Mouse (Mus musculus) kidney, postnatal 4 days (tissue): ENCODE data around the gene Gsdma2.
"Not testable (repeated sequence)": the region's sequence is repeated elsewhere in the genome, so short reads cannot be mapped to it uniquely, and the experiment has no call there.

Source experiments
- DNase-seq, 2 experiments: peaks; one replicate each; pipeline ENCODE4 v3.0.0; 2021; ENCODE audit warnings: mixed read lengths in 2 of 2

Gsdma2 gene

DNA sequence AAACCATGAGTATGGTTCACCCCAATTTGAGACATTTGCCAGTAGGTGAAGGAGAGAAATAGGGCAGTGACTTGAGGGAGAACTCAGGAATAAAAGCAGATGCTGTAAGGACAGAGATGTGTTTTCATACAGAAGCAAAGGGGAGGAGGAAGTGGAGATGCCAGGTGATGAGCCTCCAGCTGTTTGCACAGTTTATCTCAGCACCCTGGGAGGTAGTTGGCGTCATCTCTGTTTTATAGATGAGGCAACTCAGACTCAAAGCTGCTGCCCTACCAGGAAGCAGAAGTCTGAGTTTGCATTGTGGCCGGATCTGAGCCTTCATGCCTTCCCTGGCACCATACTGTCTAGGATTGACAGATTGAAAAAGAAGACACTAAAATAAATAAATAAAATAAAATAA, 22.4 kb downstream of the Gsdma2 start:
- DNase-seq: no peak

DNA sequence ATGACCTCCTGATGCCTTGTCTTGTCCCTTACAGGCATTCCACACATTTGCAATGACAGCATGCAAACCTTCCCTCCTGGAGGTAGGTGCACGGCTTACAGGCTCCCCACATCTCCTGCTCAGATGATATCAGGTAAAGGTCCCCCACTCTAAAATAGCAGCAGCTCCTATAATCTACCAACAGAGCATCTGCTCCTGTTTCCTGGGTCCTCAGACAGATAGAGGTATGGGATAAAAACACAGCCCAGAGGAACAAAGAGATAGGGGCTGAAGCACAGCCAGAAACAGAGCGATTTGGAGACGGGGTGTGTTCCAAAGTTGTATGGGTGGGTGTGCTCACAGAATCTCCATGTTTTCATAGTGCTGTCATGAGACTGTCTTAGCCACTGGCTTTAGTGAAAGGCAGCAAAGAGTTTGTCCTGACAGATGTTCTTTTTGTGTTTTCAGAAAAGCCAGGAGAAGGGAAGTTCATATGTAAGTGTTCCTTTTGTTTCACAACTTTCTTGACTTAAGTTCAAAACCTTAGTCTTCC, 24.8 kb downstream of the Gsdma2 start:
- no peak for DNase-seq

DNA sequence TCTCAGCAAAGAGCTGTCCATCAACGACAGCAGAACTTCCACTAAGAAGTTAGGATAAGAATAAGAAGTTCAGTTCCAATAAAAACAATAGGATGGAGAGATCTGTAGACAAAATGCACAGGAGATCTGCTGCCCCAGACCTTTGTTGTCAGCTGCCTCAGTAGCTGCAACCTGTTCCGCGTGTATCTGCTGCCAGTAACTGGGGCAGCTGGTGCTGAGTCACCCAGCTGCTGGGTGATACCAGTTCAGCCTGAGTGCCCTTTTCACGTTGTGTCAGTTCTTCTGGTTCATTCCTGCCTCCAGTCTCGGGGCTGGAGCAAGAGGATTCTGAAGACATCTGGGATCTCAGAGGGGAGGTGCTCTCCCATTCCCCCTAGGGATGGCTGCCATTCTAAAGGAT, 25.3 kb downstream of the Gsdma2 start:
- no peak for DNase-seq

DNA sequence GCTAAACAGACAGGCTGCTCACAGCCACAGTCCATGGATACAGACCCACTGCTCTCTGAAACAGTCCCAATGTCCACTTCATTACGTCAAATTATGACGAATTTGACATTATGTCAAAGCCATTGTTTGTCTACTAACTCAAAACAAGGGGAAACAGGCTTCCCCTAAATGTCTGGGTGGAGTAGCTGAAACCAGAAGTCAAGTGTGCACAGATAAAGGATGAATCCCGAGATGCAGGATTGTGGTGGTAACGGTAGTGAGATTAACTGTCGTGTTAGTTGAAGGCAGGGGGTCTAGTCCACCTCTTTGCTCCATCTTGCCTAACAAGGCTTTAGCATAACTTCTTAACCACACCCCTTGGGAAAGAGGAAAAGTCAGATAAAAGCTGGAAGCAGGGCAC, 25.9 kb downstream of the Gsdma2 start:
- DNase-seq: no peak

DNA sequence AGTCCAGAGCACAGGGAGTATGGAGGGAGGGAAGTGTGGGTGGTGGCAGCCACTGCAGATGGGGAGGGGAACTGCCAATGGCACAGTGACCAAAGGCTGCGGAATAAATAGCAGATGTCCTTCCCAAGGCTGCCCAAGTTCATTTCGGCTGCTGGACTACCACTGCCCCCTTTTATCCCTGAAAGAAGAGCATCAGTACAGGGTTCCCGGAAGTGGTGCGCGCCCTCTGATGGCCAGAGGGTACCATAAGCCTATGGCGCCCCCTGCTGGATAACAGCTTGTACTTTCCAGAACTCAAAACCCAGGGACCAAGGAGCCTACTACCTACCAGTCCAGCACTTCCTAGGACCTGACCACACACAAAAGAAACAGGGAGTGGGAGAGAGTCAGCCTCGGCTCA, 26.6 kb downstream of the Gsdma2 start:
- DNase-seq: peak; percentile 74 to 82

DNA sequence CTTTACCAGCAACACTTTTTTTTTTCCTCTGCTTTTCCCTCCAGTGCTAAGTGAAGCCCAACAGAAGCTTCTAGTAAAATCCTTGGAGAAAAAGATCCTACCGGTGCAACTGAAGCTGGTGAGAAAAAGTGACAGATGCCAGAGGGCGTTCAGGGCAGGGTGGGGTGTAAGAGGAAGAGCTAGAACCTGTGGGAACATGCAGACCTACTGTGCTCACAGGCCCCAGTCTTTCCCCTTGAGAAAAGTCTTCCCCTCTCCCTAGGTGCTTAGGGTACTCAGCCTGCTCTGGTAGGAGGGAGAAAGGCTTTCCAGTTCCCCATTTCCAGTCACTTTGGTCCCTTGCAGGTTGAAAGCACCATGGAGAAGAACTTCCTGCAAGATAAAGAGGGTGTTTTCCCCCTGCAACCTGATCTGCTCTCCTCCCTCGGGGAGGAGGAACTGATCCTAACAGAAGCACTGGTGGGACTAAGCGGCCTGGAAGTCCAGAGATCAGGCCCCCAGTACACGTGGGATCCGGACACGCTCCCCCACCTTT, 29.3 kb downstream of the Gsdma2 start:
- no peak for DNase-seq

DNA sequence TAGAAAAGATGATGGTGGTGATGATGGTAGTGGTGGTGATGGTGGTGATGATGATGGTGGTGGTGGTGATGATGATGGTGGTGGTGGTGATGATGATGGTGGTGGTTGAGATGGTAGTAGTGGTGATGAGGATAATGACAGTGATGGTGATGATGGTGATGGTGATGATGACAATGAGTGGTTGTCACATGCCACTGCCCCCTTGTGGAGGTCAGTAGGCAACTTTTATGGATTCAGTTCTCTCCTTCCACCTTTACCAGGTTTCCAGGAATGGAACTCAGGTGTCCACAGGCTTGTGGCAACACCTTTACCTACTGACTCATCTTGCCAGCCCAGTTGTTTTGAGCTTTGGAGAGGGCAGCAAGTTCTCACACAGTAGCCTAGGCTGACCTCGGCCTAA, 33.5 kb downstream of the Gsdma2 start:
- DNase-seq: no peak

DNA sequence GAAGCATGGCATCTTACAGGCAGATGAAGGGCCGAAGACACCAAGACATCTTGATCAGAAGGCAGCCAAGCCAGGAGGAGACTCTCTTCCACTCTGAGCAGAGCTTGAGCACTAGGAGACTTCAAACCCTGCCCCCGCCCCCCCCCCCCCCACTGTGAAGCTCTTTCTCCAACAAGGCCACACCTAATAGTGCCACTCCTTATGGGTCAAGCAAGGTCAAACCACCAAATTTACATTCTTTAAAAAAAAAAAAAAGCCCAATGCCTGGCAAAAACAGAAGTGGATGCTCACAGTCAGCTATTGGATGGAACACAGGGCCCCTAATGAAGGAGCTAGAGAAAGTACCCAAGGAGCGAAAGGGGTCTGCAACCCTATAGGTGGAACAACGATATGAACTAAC, 34.0 kb downstream of the Gsdma2 start:
- not testable (repeated sequence) for DNase-seq

DNA sequence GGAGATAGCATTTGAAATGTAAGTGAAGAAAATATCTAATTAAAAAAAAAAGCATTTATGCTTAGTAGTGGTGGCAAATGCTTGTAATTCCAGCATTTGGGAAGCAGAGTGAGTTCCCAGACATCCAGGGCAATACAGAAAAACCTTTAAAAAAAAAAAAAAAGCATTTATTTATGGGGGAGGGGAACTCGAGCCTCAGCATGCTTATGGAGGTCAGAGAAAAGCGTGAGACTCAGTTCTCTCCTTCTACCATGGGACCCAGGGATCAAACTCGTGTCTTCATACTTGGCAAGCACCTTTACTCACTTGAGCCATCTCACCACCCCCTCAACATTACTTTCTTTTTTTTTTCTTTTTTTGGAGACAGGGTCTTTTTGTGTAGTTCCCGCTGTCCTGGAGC, 34.6 kb downstream of the Gsdma2 start:
- DNase-seq: no peak

DNA sequence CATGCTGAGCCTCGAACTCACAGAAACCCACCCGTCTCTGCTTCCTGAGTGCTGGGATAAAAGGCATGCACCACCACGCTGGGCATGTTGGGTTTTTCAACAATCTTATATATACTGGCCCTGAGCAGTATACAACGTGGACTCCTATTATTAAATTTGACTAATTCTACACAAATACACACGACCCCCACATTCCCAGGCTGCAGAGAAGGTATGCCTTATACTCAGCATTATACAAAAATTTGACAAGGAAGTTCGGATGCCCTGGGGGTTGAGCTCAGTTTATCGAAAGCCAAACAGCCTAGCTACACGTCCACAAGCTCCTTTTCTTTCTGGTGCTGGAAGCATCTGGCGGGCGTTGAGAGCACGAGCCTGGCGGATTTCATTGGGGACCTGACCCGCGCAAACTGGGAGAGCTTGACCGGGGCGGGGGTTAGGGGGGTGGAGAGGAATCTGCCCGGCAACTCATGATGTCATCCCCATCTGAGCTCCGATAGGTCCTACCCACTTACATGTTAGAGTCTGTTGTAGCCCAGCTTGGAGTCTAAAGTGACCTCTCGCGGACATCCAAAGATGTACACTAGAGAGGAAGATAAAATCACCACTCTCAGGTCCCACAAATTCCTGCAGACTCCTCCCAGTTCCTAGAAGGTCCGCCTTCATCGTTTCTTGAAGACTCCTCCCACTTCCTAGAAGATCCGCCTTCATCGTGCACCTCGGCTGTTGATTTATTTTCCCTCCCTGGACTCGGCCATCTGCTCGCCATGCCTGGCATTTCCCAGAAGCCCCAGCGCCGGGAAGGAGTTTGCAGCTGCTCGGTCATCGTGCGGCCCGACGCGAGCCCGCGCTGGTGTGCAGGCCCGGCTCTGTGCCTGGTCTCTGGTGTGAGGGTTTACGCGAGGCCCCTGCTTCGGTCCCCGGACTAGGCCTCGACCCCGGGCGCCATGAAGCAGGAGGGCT, 35.5 kb downstream of the Gsdma2 start, which contains the start of gene Psmd3:
Gene Psmd3, plus strand, starts transcription at position 769 of the 960 bp plus-strand sequence.
- peak; percentile 97 for DNase-seq

DNA sequence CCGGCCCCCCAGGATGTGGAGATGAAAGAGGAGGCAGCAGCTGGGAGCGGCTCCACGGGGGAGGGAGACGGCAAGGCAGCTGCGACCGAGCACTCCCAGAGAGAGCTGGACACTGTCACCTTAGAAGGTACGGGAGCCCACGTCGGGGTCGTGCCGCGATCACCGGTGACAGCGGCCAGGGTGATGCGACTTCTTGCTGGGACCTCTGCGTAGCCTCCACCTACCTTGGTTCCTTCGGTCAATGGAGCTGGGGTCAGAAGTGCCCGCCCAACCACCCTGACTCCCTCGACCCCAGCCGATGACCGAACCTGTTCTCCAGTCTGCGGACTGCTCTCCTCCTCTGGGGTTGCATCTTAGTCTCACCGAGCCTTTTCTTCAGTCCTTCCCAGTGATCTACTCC, 36.3 kb downstream of the Gsdma2 start:
- no peak for DNase-seq

DNA sequence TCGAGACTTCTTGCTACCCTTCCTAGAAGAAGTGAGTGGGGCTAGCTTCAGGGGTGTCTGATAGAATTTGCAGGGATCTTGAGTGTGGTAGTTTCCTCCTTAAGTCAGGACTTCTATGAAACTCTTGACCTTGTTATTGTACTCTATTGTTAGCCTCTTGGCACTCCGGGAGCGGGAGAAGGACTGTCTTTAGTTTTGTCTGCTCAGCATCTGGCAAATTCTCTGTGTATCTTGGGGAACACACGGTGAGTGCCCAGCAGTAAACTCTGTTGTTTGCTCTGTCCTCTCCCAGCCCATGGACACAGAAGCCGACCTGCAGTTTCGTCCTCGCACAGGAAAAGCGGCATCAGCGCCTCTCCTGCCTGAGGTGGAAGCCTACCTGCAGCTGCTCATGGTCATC, 39.1 kb downstream of the Gsdma2 start:
- DNase-seq: no peak

DNA sequence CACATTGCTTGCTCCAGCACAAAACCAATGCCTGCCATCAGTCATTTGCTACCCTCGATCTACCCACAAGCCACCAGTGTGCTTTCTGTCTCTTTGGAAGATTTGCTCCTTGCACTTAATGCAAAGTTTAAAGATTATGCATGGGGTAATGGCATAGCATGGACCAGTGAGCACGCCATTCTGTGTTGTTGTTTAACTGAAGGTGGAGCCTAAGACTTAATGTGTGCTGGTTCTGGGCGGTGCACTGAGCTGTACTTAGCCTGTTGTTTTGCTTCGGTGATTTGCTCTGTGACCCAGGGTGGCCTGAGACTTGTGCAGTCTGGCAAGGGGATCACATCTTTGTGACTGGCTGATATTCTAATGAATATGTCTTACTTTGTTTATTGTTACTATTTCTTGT, 40.4 kb downstream of the Gsdma2 start:
- DNase-seq: peak; percentile 50 to 69

DNA sequence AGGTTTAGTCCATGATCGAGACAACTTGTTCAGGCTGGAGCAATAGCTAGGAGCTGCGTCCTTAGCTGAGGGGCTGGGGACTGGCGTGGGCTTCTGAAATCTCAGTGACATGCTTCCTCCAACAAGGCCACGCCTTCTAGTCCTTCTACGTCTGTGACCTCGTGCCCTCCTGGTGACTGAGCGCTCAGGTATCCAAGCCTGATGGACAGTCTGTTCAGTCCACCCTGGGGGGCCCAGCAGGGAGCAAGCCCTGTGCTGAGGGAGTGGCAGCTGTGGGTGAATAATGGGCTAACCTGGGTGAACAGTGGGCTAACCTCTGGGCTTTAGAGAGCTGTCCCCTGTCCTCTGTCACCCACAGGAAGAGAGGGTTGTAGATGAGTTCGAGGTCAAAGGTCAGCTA, 41.5 kb downstream of the Gsdma2 start:
- DNase-seq: no peak

DNA sequence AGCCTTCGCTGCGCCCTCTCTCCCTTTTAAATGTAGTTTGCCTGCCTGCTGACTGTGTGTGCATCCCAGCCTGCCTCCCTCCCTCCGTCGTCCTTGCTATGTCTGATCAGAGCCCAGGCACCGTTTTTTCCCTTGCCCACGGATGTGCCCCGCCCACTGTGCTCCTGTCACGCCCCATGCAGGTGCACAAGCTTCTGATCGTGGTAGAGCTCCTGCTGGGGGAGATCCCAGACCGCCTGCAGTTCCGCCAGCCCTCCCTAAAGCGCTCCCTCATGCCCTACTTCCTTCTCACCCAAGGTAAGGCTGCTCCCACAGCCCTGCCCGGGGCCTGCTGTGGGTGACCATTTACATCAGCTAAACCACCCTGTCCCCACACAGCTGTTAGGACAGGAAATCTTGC, 46.6 kb downstream of the Gsdma2 start:
- DNase-seq: no peak

DNA sequence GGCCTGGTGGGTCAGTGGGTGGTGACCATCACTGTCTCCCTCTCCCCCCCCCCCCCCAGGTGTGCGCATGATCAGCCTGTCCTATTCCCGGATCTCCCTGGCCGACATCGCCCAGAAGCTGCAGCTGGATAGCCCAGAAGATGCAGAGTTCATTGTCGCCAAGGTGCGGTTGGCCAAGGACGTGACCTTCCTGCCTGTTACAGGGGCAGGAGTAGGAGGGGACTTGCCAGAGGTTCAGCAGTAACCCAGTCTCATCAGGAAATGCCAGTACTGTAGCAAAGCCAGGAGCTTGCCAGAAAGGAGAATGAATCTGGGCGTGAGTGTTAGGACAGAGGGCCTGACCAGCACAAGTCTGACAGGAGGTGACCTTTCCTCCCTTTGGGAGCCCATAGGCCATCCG, 47.2 kb downstream of the Gsdma2 start:
- DNase-seq: no peak

DNA sequence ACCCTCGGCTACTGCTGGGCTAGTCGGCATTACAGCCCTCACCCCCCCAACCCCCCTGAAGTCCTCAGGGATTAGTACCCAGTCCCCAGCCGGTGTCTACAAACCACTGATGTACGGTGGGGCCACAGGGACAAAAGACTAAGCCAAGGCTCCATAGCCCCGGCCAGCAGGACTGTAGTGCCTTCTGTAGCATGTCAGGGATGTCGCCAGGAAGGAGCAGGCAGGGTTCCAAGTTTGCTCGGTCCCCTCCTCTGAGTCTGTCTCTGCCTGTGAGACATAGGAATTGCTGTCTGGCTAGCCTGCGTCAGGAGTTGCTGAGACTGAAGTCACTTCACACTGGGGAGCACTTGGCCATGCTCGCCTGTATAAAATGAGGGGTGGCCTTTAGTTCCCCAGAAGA, 47.7 kb downstream of the Gsdma2 start:
- DNase-seq: peak in 1 of 2 experiments; percentile 52

DNA sequence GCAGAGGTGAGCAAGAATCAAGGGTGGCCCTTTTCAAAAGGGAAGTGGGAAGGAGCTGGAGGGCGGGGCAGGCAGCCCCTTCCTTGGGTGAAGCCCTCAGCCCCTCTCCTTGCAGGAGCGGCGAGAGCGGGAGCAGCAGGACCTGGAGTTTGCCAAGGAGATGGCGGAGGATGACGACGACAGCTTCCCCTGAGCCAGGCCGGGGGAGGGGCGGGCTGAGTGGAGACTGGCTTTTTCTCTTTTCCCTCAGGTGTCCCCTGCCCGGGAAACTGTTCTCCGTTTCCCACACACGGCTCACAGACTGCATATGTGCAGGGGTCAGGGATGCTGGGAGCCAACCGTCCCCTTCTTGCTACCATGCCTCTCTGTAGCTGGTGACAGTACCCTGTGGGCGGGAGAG, 48.8 kb downstream of the Gsdma2 start:
- DNase-seq: no peak

DNA sequence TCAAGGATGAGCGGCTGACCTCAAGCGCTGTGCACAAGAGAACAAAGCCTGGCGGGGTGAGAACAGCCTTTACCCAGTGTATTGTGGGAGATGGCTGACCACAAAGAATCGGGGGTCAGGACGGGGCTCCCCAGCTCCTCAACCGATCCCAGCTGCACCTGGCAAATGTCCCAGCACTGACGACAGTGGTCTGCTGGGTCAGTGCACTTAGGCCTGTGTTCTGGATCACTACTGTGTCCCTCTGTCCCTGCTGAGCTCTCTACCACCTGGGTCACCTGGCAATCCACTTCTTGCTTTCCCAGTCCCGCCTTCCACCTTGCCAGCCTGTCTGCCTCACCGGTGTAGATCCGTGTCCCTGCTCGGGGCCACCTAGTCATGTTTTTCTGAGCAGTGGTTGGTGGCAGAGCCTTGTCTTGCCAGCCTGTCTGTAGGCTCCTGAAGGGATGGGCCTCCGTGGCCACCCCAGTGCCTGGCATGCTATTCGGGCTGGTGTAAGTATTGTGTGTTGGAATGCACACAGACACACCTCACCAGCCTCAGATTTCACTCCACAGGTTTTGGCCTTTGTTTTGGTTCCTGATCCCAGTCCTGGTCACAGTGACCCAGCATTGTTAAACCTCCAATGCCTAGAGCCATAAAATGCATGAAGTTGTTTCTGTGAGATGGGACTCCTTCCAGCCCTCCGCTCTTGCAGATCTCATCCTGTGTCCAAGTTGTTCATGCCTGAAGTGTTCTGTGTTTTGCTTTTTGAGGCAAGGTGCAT, 50.1 kb downstream of the Gsdma2 start:
- DNase-seq: peak in 1 of 2 experiments; percentile 62

DNA sequence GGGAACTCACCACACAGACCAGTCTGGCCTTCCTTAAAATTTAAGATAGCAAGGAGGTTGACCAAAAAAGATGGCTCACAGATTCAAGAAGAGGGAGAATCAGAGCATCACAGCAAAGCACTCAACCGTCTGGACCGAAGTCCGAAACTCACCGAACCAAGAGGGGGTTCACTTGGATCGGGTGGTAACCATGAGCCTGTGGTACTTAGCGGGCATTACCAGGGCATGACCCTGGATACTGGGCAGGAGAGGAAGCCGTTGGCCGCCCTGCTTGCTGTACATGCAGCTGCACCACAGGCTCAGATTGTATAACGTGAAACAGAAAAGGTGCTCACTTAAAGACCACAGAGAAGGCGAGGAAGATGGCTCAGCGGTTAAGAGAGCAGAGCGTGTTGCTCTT, 50.7 kb downstream of the Gsdma2 start:
- DNase-seq: no peak

DNA sequence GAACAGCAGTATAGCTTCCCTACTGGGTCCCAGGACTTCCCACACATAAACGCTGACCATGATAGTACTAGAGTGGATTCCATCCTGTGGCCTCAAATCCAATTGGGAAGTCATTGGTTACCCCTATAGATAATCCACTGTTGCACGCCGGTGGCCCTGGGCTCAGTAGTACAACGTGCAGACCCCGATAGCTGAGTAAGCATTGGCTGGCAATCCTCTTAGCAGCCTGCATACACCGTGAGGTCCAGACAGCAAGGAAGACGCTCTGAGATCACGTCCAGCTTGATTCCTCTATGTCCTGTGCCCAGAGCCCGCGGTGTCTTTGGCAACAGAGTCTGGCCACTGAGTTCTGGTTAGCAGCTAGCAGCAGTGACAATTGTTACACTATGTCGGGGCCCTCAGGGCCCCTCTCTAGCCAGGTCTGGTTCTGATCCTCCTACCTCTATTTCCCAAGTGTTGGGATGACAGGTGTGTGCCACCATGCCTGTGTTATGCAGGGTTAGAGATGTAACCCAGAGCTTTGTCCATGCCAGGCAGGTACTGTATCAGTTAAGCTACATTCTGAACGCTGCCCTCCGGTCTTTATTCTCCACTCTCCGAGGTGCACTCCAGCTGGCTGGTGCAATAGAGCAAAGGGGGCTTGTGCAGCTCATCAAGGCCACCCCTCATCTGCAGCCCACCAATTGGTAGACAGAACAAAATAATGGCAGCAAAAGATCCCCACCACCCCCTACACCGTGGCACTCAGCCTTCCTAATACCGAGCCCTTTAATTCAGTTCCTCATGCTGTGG, 52.5 kb downstream of the Gsdma2 start:
- DNase-seq: no peak

DNA sequence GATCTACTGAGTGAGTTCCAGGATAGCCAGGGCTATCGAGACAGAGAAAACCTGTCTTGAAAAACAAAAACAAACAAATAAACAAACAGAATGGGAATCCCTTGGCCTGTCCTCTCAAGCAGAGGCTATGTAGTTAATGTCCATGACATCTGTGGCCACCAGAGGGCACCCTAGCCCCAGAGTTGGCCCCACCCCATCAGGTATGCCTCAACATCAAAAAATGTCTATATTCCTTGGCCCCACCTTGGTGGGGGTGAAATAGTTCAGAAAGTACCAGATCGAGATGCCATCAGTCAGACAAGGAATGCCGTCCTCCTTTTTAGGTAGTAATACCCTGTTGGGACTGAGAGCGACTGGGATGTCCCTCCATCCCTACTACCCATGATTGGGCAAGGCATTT, 53.4 kb downstream of the Gsdma2 start:
- DNase-seq: peak; percentile 89 to 90
